Mouse (Mus musculus) hindbrain, embryonic 16.5 days (tissue): Measurements from ENCODE around the gene Psors1c2. TPM values are rescaled to one million over a fixed set of nuclear protein-coding genes. Genes with fewer than 3 reads are reported as not detected.
A peak's percentile ranks its signal among the peaks of the same experiment; 100 is the strongest.
"Not testable (repeated sequence)": the region's sequence is repeated elsewhere in the genome, so short reads cannot be mapped to it uniquely, and the experiment has no call there.

Experiments
- ATAC-seq: fragments of 200-750 bp; cut with Nextera tagmentation; 2 replicates; pipeline ENCODE4 v1.8.0; 2017; ENCODE audit warnings: moderate TSS enrichment, moderate library complexity
- H3K27ac ChIP-seq: fragments of 300-500 bp; sonication (generic); 2 replicates; pipeline ENCODE4 v1.5.1; 2014; ENCODE audit warnings: low read depth, mild to moderate bottlenecking, control low read depth, low read length, moderate library complexity
- H3K27me3 ChIP-seq: fragments of 300-500 bp; sonication (generic); replicated peaks from 2 replicates; pipeline ENCODE4 v1.6.1; 2014; ENCODE audit warnings: low read length; ENCODE audit not compliant: control insufficient read depth, insufficient read depth
- H3K36me3 ChIP-seq: fragments of 300-500 bp; sonication (generic); 2 replicates; pipeline ENCODE4 v1.6.1; 2014; ENCODE audit warnings: mild to moderate bottlenecking, low read length, moderate library complexity, mixed read lengths; ENCODE audit not compliant: control insufficient read depth, insufficient read depth
- H3K4me1 ChIP-seq: fragments of 300-500 bp; sonication (generic); 2 replicates; pipeline ENCODE4 v1.6.1; 2014; ENCODE audit warnings: low read depth, low read length; ENCODE audit not compliant: control insufficient read depth, insufficient read depth
- H3K4me2 ChIP-seq: fragments of 300-500 bp; sonication (generic); 2 replicates; pipeline ENCODE4 v1.6.1; 2014; ENCODE audit warnings: mild to moderate bottlenecking, low read length, control low read depth, moderate library complexity
- H3K4me3 ChIP-seq: fragments of 300-500 bp; sonication (generic); 2 replicates; pipeline ENCODE4 v1.5.1; 2014; ENCODE audit warnings: mild to moderate bottlenecking, low read length, control low read depth, moderate library complexity
- H3K9ac ChIP-seq: fragments of 300-500 bp; sonication (generic); 2 replicates; pipeline ENCODE4 v1.6.1; 2014; ENCODE audit warnings: low read depth, mild to moderate bottlenecking, control low read depth, low read length, moderate library complexity
- H3K9me3 ChIP-seq: fragments of 300-500 bp; sonication (generic); 2 replicates; pipeline ENCODE4 v1.6.1; 2014; ENCODE audit warnings: mild to moderate bottlenecking, low read length, moderate library complexity; ENCODE audit not compliant: control insufficient read depth
- WGBS: fragments of 180-500 bp; shearing (Covaris S2); extraction: QIAGEN DNeasy Blood & Tissue Kit; methylation state at CpG from one replicate; pipeline ENCODE4 v1.1.7; 2014; 5-methylcytosine and 5-hydroxymethylcytosine counted together
- polyA plus RNA-seq: library from polyadenylated mRNA; unstranded; fragments of >200 nt; fragmentation: Nextera tagmentation; extraction: Ambion mirVana; gene quantifications from 2 replicates; pipeline ENCODE4 v1.2.1, GENCODE M21; 2015

Psors1c2 gene
- polyA plus RNA-seq, 1 experiment from 2014 or later, result 0.94 TPM

DNA sequence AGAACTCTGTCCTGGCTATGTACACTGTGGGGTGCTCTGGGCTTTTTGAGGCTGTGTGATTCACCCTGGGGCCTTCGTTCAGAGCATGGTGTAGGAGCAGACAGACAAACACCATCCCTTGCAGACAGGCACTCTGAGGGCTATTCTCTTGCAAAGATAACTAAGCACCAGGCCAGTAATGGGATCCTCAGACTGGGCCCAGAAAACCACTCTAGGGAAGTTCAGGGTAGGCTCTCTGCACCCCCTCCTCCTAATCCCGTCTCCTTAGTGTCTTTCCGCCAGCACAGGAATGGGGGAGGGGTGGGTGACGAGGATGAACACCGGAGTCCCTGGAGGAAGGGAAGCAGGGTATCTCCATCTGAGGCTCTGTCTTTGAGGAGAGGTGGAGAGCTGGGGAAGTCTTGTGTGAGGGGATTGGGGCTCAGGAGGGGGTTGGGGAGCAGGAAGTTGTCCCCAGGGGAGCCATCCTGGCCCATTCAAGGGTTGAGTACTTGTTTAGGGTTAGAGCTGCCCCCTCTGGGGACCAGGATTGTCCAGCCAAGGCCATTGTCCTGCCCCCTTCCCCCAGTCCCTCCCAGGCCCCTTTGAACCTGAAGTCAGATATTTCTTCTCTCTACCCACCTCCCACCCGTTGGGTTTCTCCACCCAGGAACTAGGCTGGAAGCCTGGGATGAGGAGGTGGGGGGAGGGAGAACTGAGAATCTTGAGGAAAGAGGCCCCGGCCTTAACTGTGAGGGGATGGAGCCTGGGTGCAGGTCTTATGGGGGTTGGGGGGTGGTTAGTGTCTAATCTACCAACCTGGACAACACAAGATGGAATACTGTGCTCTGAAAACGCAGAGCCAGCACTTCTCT is 28.1 kb upstream of the Psors1c2 start:
- no peak overlapping the region for H3K4me3 ChIP-seq
- H3K4me1 ChIP-seq, result no peaks in the 10 kb centered on the region; the same call in 1 of the 2 replicates
- H3K9ac ChIP-seq, result no peak overlapping the region
- no peak overlapping the region for H3K27ac ChIP-seq
- ATAC-seq, result no peak
- H3K4me2 ChIP-seq, result no peak overlapping the region
- H3K36me3 ChIP-seq, result no peaks in the 10 kb centered on the region
- H3K27me3 ChIP-seq, result peaks cover 24% of the 10 kb centered on the region
- no peaks in the 10 kb centered on the region for H3K9me3 ChIP-seq
- 19% methylated on average over 8 of the region's 8 CpGs for WGBS

DNA sequence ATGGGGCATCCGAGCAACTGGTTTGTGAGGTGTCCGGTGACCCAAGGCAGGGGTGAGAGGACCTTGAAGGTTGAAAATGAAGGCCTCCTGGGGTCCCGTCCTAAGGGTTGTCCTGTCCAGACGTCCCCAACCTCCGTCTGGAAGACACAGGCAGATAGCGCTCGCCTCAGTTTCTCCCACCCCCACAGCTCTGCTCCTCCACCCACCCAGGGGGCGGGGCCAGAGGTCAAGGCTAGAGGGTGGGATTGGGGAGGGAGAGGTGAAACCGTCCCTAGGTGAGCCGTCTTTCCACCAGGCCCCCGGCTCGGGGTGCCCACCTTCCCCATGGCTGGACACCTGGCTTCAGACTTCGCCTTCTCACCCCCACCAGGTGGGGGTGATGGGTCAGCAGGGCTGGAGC is 27.2 kb upstream of the Psors1c2 start, which contains the start of gene Pou5f1:
TSS of gene Pou5f1 (plus strand) at position 243 of the 400 bp plus-strand sequence.
- peaks cover 24% of the 10 kb centered on the region for H3K27me3 ChIP-seq
- H3K4me2 ChIP-seq, result no peak within 1 kb of the TSS
- H3K27ac ChIP-seq, result no peak within 1 kb of the TSS
- no peaks in the 10 kb centered on the region for H3K9me3 ChIP-seq
- no peak for ATAC-seq
- no peaks in the 10 kb centered on the region for H3K36me3 ChIP-seq
- H3K9ac ChIP-seq, result no peak within 1 kb of the TSS
- H3K4me1 ChIP-seq, result no peaks in the 10 kb centered on the region; the same call in 1 of the 2 replicates
- WGBS, result 33% methylated on average over 12 of the region's 13 CpGs
- no peak within 1 kb of the TSS for H3K4me3 ChIP-seq

DNA sequence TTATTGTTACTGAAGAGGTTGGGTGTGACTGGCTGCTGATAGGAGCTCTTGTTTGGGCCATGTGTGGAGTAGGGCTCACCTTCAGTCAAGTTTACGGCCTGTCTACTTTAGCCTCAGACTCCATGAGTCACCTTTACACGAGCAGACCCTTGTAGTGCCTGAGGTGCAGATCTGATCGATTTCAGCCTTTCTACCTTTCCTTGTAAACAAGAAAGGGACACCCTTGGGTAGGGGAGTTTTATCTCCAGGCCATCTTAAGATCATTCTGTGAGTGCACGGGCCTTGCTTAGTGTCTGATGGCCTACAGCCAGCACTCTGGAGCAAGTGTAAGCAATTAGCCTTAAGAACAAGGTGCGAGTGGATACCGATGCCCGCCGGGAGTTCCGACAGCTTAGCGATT is 26.1 kb upstream of the Psors1c2 start:
- no peak overlapping the region for H3K4me3 ChIP-seq
- ATAC-seq, result no peak
- H3K9me3 ChIP-seq, result no peaks in the 10 kb centered on the region
- H3K9ac ChIP-seq, result no peak overlapping the region
- H3K36me3 ChIP-seq, result no peaks in the 10 kb centered on the region
- H3K27ac ChIP-seq, result no peak overlapping the region
- no peaks in the 10 kb centered on the region; the same call in 1 of the 2 replicates for H3K4me1 ChIP-seq
- H3K27me3 ChIP-seq, result peaks cover 24% of the 10 kb centered on the region
- no peak overlapping the region for H3K4me2 ChIP-seq
- 17% methylated on average over 10 of the region's 10 CpGs for WGBS

DNA sequence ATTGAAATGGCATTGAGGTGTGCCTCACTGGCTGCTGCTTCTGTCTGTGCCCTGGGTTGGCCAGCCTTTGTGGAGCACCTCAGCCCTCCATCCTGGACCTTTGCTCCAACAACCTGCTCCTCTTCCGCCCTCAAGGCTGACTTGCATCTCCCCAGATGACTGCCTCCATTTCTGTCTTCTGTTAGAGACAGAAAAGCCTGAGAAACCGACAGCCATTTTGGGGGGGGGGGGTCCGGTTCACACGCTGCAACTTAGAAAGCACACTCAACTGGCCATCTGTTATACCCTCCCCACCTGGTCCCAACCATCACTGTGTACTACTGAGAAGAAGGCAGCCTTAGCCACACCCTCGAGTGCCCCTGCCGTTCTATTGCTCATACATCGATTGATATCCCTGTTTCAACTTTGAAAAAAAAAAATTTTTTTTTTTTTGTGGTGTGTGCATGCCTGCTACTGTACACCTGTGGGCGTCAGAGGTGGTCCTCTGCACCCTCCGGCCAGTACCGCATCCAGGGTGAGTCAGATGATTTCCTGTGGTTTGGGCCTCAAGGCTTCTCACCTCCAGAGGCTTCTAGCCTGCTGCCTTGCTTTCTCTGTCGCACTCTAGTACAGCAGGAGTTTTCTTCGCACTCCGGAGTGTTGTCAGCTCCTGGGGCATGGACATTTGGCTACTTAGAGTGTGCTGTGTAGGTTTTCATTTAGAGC is 25.3 kb upstream of the Psors1c2 start:
- no peaks in the 10 kb centered on the region; the same call in 1 of the 2 replicates for H3K4me1 ChIP-seq
- no peaks in the 10 kb centered on the region for H3K9me3 ChIP-seq
- no peak overlapping the region for H3K4me3 ChIP-seq
- H3K27me3 ChIP-seq, result peaks cover 24% of the 10 kb centered on the region
- no peaks in the 10 kb centered on the region for H3K36me3 ChIP-seq
- WGBS, result 31% methylated on average over 13 of the region's 13 CpGs
- no peak overlapping the region for H3K9ac ChIP-seq
- ATAC-seq, result no peak
- H3K27ac ChIP-seq, result no peak overlapping the region
- no peak overlapping the region for H3K4me2 ChIP-seq

DNA sequence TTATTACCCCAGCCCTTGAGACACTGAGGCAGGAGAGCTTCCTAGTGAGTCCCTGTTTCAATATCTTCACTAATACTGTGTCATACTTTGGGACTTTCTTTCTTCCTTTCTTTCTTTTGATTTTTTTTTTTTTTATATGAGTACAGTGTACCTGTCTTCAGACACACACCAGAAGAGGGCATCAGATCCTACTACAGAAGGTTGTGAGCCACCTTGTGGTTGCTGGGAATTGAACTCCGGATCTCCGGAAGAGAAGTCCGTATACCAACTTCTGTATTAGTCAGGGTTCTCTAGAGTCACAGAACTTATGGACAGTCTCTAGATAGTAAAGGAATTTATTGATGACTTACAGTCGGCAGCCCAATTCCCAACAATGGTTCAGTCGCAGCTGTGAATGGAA is 24.7 kb upstream of the Psors1c2 start:
- not testable (repeated sequence) for H3K9me3 ChIP-seq, H3K27ac ChIP-seq, ATAC-seq, H3K36me3 ChIP-seq, H3K4me2 ChIP-seq, H3K4me3 ChIP-seq, H3K9ac ChIP-seq, H3K4me1 ChIP-seq
- 48% methylated on average over 4 of the region's 5 CpGs for WGBS
- H3K27me3 ChIP-seq, result peaks cover 24% of the 10 kb centered on the region

DNA sequence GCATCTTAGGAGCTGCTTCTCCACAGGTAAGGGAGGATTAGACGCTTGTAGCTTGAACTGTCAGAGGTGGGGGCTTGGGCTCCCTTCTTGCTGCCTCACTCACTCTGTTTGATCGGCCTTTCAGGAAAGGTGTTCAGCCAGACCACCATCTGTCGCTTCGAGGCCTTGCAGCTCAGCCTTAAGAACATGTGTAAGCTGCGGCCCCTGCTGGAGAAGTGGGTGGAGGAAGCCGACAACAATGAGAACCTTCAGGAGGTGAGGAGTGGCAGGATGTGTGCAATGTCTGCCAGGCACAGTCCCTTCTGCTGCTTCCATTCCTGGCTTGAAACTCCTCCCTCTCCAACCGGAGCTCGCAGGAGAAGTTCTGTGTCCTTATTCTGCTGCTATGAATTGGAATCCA is 23.7 kb upstream of the Psors1c2 start:
- Histone ChIP-seq H3K4me2 (no peak overlapping the region), H3K27ac (no peak overlapping the region), H3K27me3 (peaks cover 24% of the 10 kb centered on the region), H3K4me3 (no peak overlapping the region), H3K9ac (no peak overlapping the region), H3K36me3 (no peaks in the 10 kb centered on the region), H3K9me3 (no peaks in the 10 kb centered on the region), H3K4me1 (no peaks in the 10 kb centered on the region; the same call in 1 of the 2 replicates)
- 0 out of 2 replicates have a peak, but pooled peaks have one; percentile 38 for ATAC-seq
- 36% methylated on average over 8 of the region's 8 CpGs for WGBS

DNA sequence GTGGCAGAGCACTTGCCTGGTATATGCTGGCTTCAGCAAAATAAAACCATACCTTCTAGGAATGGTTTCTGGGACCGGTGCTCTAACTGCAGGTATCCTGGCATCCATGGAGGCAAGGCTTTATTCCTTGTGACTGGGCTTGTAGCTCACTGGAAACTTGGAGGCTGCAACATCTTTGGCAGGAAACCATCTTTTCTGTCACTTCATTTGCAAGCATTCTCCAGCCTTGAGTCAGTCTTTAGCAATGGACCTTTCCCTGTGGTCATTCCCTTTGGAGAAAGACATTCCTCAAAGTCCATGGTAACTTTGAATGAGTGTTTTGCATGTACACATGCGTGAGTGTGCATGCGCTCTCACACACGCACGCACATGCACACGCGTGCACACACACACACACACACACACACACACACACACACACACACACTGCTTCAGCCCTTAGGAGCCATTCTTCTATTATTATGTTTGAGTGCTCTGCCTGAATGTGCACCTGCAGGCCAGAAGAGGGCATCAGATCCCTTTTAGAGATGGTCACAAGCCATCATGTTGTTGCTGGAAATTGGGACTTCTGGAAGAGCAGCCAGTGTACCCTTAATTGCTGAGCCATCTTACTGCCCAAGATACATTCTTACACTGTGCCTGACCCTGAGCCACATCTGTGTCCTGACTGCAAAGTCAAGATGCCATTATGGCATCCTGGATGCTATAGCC is 19.9 kb upstream of the Psors1c2 start:
- 94% methylated on average over 7 of the region's 7 CpGs for WGBS
- H3K4me3 ChIP-seq, result no peak overlapping the region
- no peak overlapping the region for H3K9ac ChIP-seq
- H3K9me3 ChIP-seq, result no peaks in the 10 kb centered on the region
- no peak overlapping the region for H3K4me2 ChIP-seq
- peaks cover 16% of the 10 kb centered on the region for H3K4me1 ChIP-seq
- no peak overlapping the region for H3K27ac ChIP-seq
- H3K36me3 ChIP-seq, result no peaks in the 10 kb centered on the region
- no peak for ATAC-seq
- peaks cover 3% of the 10 kb centered on the region for H3K27me3 ChIP-seq

DNA sequence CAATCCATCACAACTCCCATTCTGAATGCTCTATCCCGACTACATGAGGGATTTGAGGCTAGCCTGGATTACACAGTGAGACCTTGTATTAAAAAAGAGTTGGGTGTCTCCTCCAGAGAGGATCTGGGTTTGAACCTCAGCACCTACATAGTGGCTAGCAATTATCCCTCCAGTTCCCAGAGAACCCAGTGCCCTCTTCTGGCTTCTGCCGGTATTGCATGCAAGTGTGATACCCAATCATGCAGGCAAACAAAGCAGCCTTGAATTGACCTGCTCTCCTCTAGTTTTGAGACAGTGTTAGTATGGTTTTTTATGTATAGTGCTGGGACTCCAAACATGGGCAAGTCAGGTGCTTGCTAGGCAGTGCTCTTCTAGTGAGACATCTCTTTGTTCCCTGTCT is 19.1 kb upstream of the Psors1c2 start:
- Histone ChIP-seq H3K9ac (no peak overlapping the region), H3K9me3 (no peaks in the 10 kb centered on the region), H3K36me3 (no peaks in the 10 kb centered on the region), H3K4me1 (peaks cover 16% of the 10 kb centered on the region), H3K4me3 (no peak overlapping the region), H3K27me3 (peaks cover 3% of the 10 kb centered on the region; the same call in 1 of the 2 replicates), H3K27ac (no peak overlapping the region), H3K4me2 (no peak overlapping the region)
- 15% methylated on average over 2 of the region's 2 CpGs for WGBS
- no peak for ATAC-seq

DNA sequence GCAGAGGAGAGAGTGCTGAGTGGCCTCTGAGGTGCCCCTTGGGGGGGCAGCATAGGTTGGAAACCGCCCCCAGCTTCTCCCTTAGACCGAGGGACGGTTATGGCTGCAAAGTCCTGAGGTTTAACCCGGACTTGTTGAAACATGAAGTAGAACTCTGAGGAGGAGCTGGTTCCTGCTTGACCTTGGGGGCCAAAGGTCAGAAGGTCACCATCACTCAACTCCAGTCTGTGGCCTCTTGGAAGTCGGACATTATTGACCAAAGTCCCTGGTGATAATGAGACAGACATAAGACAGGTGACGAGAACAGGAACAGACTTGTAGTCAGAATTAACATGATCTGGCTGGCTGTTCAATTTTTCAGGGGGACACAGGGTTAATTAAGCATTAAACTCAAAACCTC is 18.2 kb upstream of the Psors1c2 start:
- Histone ChIP-seq H3K4me3 (no peak overlapping the region), H3K27me3 (peaks cover 3% of the 10 kb centered on the region; the same call in 1 of the 2 replicates), H3K27ac (no peak overlapping the region), H3K4me1 (peaks cover 16% of the 10 kb centered on the region), H3K36me3 (no peaks in the 10 kb centered on the region), H3K9me3 (no peaks in the 10 kb centered on the region), H3K4me2 (peak overlapping the region; percentile 26), H3K9ac (no peak overlapping the region)
- no peak for ATAC-seq
- 38% methylated on average over 6 of the region's 6 CpGs for WGBS
